Mouse (Mus musculus) heart, postnatal 36 days (tissue): ENCODE measurements around the gene Gm49388. TPM values are rescaled to one million over a fixed set of nuclear protein-coding genes. Genes with fewer than 3 reads are reported as not detected.

Source experiments
- DNase-seq, 2 experiments: peaks; one replicate each; pipeline ENCODE4 v3.0.0; 2021 to 2022
- intact Hi-C: fragments of 180-260 bp; cut with DNase I; formaldehyde crosslinking; loops from one replicate; pipeline ENCODE4 v1.15.1; 2025
- total RNA-seq, 2 experiments: library from RNA; stranded (reverse); gene quantifications; 2 replicates each; pipeline ENCODE4 v1.2.3; 2021

Gene Gm49388
- total RNA-seq = 1 to 10 TPM; 3.3 to 3.9 TPM

GRCm38 (mm10) chr7:127785308-127785707 is at the start of gene Gm49388:
Gene Gm49388 (plus strand): TSS chr7:127785608.
- no peak for DNase-seq
- intact Hi-C loops = no loop called here

DNA sequence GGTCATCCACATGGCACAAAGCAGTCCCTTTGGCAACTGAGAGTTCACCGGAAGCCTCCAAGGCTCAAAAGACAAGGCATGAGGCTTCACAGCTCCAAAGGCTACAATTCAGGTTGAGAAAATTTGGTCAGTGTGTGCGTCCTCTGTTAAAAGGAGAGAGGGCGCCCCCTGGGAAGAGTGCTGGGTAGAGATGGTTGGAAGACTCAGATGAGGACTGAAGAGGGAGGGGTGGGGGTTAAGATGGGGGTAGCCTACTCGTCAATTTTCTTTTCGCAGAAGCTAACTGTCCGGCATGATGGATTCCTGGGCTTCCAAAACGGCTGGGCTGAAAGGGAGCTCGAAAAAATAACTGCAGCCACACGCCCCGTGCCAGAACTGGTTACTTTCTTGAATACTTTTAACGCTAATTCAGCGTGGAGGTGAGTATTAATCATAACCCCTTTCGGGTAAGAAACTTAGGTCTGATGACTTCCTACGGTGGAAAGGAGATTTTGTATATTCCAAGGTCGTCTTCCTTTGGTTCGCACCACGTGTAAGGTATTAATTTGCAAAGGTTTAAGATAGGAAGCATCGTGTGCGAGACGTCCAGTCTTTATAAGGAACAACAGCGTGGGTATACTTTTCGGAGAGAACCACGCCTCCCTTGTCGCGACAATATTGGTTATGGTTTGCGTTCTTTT is 40.9 kb upstream of the Gm49388 start, which contains the start of gene Fbxl19:
Gene Fbxl19 (plus strand): TSS at position 178 of the 680 bp plus-strand sequence.
- intact Hi-C loops = loop anchor here (1.0 kb wide), 2 partner anchors 25 to 69 kb away; no protein-coding TSS in a partner anchor
- DNase-seq = peak; percentile 63 to 66

DNA sequence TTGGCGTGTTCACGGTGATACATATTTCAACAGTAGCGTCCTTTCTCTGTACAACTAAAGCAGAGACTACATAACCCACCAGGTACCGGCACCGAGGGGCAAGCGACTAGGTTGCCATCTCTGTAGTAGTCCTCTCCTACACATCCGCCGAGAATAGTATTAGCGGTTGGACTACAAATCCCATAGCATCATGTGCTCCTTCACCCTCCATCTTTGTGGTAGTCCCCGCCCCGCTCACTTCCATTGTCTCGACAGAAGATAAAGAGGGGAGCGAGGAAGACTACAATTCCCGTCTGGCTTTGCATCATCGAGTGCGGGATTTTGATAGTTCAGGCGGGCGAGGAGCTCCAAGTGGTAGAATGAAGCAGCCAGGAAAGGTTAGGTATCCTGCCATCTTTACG is 40.2 kb upstream of the Gm49388 start:
- intact Hi-C loops = no loop called here
- peak; percentile 82 to 89 for DNase-seq

DNA sequence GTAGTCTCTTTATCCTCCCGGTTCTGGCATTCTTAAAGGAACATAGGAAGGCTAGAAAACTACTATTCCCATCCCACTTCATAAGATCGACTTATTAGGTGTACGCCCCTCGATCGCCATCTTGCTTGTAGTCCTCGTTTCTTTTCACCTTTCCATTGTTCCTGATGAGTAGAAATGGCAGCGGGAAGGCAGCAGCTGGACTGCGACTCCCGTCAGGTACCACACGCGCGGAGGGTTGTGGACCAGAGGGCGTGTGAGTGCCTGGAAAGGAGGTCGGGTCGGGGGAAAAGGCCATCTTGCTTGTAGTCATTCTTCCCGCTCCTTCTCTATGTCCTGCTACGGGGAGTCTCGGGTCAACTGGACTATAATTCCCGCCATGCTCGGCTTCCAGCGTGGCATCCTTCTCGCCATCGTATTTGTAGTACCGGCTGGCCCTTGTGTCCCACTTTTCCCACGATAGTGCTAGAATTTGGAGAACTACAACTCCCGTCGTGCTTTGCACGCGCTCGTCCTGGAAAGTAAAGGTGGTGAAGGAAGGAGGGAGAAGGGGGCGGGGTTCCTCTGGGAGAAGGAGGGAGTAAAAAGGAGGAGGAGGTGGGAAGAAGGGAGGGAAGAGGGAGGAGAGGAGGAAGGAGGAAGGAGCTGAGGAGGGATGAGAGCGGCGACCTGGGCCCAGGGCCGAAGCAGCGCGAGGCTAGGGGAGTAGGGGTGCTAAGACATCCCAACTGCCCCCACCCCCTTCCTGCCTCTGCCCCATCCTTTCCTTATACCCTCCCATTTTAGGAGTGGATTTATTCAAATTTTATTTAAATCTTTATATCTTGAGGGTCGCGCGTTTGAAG is 39.5 kb upstream of the Gm49388 start:
- DNase-seq = peak; percentile 89 to 90
- intact Hi-C loops = no loop called here

- DNase-seq = no peak
- intact Hi-C loops = no loop called here
These were observed 38.6 kb upstream of the Gm49388 start for GRCm38 (mm10) chr7:127746494-127747491.

DNA sequence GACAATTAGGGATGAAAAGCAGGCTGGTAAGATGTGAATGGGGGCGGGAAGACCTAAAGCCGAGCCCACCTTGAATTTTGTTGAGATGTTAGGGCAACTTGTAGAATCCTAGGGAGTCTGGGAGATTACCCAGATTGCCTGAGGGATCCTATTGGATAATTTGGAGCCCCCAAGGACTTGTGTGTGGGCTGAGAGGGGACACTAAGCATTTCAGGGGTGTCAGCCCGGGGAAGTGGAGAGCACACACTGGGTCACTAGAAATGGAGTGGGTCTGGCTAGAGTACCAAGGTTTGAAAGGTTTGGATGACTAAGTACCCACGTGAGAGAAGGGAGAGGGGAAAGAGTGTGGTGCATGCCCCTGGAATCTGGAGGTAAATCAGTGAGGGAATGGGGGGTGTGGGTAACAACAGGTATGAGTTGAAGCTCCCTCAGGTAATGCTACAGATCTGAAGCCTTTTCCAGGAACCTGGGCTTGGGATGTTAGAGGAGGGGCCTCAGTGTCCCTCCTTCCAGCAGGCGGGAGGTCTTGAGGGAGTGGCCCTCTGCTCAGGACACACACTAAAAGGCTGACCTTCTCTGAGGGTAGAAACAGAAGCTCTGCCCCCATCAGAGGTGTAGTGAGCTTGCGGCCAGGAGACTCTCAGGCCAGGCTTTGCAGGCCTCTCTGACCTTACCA is 37.7 kb upstream of the Gm49388 start:
- intact Hi-C loops = no loop called here
- DNase-seq = no peak

DNA sequence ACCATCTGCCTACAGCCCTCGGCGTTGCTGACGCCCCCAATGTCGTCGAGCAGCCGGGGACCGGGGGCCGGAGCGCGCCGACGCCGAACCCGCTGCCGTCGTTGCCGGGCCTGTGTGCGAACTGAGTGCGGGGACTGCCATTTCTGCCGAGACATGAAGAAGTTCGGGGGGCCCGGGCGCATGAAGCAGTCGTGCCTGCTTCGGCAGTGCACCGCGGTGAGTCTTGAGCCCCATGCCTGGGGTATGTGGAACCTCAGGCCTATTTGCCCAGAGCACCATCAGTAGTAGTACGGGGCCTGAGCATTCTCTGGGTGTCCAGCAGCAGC is 37.2 kb upstream of the Gm49388 start:
- intact Hi-C loops = no loop called here
- DNase-seq = no peak

DNA sequence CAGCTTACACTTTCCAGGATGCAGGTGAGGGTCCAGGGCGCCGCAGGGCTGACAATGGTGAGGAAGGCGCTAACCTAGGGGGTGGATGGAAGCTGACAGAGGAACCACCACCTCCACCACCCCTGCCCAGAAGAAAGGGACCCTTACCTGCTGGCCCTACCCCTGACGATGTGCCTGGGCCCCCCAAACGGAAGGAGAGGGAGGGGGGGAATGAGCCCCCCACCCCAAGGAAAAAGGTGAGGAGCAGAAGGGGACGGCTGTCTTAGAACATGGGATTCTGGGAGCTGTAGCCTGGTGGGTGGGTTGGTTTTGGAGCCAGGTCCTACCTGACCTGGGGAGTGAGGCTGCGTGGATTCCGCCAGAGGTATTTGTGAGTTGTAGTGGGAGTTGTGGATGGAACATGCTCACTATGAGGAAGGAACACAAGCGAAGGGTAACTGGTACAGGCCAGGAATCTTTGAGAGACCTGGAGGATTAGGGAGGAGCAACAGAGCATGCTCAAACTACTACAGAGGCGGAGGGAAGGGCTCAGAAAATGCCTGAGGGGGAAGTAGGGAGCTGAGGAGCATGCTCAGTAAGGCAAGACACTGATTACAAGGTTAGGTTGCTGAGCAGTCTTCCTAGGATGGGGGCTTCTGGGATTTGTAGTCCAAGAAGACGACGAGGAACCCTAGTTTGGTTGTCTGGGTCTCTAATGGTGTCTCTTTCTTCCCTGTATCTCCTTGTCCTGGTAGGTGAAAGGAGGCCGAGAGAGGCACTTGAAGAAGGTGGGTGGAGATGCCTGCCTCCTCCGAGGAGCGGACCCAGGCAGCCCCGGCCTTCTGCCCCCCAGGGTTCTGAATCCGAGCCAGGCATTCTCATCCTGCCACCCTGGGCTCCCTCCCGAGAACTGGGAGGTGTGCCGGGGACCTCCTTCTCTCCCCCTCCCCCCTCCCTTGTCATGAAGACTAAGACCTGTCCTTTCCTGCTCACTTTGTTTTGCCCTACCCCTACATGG is 35.0 kb upstream of the Gm49388 start:
- intact Hi-C loops = no loop called here
- DNase-seq = no peak

- intact Hi-C loops = no loop called here
- no peak for DNase-seq
These were observed 33.8 kb upstream of the Gm49388 start for GRCm38 (mm10) chr7:127751619-127752018.

- intact Hi-C loops = no loop called here
- DNase-seq = no peak
These were observed 33.3 kb upstream of the Gm49388 start for GRCm38 (mm10) chr7:127752069-127752468.

DNA sequence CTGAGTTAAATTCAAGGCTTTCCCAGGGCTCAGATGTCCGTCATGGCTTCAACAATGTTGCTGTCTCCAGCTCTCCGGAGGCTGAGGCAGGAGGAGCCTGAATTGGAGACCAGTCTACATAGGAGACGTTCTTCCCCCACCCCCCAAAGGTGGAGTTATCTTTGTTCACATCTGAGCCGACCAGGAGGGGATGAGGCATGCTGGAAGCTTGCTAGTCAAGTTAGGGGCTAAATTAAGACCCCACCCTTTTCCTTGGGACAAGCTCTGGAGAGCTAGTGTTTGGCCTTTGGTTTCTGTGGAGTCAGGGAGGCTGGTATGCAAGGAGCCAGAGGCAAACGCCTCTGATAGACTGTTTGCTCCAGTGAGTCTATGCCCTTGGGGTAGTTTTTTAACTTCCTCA is 32.2 kb upstream of the Gm49388 start:
- DNase-seq = no peak
- intact Hi-C loops = no loop called here

DNA sequence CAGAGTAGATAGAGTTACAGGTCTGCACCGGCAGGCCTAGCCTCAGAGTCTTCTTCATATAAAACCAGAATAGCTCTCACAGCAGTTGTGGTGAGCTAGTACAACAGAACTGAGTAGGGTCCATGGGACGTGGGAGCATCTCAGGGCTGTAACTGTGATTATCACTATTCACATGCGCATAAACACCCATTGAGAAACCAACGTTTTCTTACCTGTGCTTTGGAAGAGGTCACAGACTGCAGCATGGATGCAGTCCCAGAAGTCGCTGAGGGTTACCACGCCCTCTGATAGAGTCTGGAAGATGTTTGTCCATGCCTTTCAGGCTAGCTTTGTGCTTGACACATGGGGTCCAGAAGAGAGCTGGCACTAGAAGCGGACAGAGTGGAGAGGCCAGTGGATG is 31.7 kb upstream of the Gm49388 start:
- intact Hi-C loops = no loop called here
- no peak for DNase-seq

GRCm38 (mm10) chr7:127759716-127760115 is 25.7 kb upstream of the Gm49388 start:
- intact Hi-C loops = loop anchor here (10.0 kb wide), 1 partner anchor 275 kb away; no protein-coding TSS in a partner anchor
- DNase-seq = no peak

GRCm38 (mm10) chr7:127760478-127760877 is 24.9 kb upstream of the Gm49388 start:
- DNase-seq = no peak
- intact Hi-C loops = loop anchor here (10.0 kb wide), 1 partner anchor 276 kb away; no protein-coding TSS in a partner anchor

DNA sequence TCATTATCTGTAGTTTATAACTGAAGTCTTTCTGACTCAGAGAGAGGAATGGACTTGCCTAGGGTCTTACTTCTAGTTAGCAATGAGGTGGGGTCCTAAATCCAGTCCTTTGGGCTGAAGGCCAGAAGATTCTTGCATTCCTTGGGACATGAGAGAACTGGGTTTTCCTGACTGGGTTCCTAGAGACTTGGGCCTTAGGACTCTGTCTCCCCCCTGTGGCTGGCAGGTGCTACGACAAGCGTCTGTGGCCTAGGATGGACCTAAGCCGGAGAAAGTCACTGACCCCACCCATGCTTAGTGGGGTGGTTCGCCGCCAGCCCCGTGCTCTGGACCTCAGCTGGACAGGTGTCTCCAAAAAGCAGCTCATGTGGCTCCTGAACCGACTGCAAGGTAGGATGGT is 24.4 kb upstream of the Gm49388 start:
- peak; percentile 79 to 81 for DNase-seq
- intact Hi-C loops = loop anchor here (1.0 to 10.0 kb wide), 2 partner anchors 86 to 276 kb away; no protein-coding TSS in a partner anchor

DNA sequence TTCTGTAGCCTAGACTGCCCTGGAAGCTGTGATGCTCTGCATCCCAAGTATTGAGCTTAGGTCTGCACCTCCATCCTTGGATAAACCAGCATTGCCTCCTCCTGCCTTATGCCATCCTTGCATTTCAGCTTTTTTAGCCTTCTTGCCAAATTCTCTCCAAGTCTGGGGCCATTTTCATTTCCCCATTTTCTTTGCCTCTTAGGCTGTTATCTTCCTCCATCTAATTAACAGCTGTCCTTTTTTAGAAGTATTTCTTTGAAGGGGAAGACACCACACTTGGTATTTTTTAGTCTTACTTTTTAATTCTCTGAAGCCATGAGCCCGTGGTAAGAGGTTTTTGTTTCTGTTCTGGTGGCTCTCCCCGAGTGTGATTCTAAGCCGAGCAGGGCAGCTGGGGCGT is 21.8 kb upstream of the Gm49388 start:
- DNase-seq = no peak
- intact Hi-C loops = loop anchor here (10.0 kb wide), 1 partner anchor 279 kb away; no protein-coding TSS in a partner anchor

GRCm38 (mm10) chr7:127765756-127766155 is 19.7 kb upstream of the Gm49388 start:
- DNase-seq = no peak
- intact Hi-C loops = loop anchor here (2.0 to 10.0 kb wide), 3 partner anchors 53 to 281 kb away; partner anchors contain the start of genes Ccdc189, Ctf1 and Rnf40

GRCm38 (mm10) chr7:127766851-127767609 is 18.4 kb upstream of the Gm49388 start:
- no peak for DNase-seq
- intact Hi-C loops = loop anchor here (2.0 to 10.0 kb wide), 3 partner anchors 54 to 282 kb away; partner anchors contain the start of genes Ccdc189, Ctf1 and Rnf40
